Mouse (Mus musculus): Measurements from ENCODE around the gene Kcnmb3. TPM values are rescaled to one million over a fixed set of nuclear protein-coding genes. Genes with fewer than 3 reads are reported as not detected.

Gene Kcnmb3
- polyA plus RNA-seq (2012; rRNA removed): 0.08 TPM in 1 of 2 replicates, not detected in the other

GRCm38 (mm10) chr3:32492097-32493090 is at the start of gene Kcnmb3:
TSS of gene Kcnmb3 (minus strand) at chr3:32492231.
- no peak for DNase-seq (ENCODE audit: low read depth)

GRCm38 (mm10) chr3:32538091-32538490 is 46.1 kb upstream of the Kcnmb3 start:
- DNase-seq (ENCODE audit: low read depth): no peak

- DNase-seq (ENCODE audit: low read depth): no peak
Observed at GRCm38 (mm10) chr3:32537556-32537955, 45.5 kb upstream of the Kcnmb3 start.

- no peak for DNase-seq (ENCODE audit: low read depth)
Observed at GRCm38 (mm10) chr3:32535692-32536091, 43.7 kb upstream of the Kcnmb3 start.

GRCm38 (mm10) chr3:32530041-32530440 is 38.0 kb upstream of the Kcnmb3 start:
- no peak for DNase-seq (ENCODE audit: low read depth)

- no peak for DNase-seq (ENCODE audit: low read depth)
Observed at GRCm38 (mm10) chr3:32529303-32529898, 37.4 kb upstream of the Kcnmb3 start, which contains the start of gene Mfn1. TSS of gene Mfn1 (plus strand) at chr3:32529465.

- DNase-seq (ENCODE audit: low read depth): no peak
Observed at GRCm38 (mm10) chr3:32527181-32527580, 35.1 kb upstream of the Kcnmb3 start.

- DNase-seq (ENCODE audit: low read depth): no peak
Observed at GRCm38 (mm10) chr3:32513528-32513927, 21.5 kb upstream of the Kcnmb3 start.

GRCm38 (mm10) chr3:32512686-32513284 is 20.8 kb upstream of the Kcnmb3 start:
- DNase-seq (ENCODE audit: low read depth): no peak

GRCm38 (mm10) chr3:32511191-32511550 is 19.1 kb upstream of the Kcnmb3 start:
- DNase-seq (ENCODE audit: low read depth): no peak

GRCm38 (mm10) chr3:32510375-32511190 is 18.6 kb upstream of the Kcnmb3 start:
- DNase-seq (ENCODE audit: low read depth): no peak

GRCm38 (mm10) chr3:32509496-32510374 is 17.7 kb upstream of the Kcnmb3 start, which contains the start of gene Zfp639:
TSS of gene Zfp639 (plus strand) at chr3:32510259.
- no peak for DNase-seq (ENCODE audit: low read depth)

GRCm38 (mm10) chr3:32508666-32509324 is 16.8 kb upstream of the Kcnmb3 start:
- no peak for DNase-seq (ENCODE audit: low read depth)

- DNase-seq (ENCODE audit: low read depth): no peak
Observed at GRCm38 (mm10) chr3:32506366-32507225, 14.6 kb upstream of the Kcnmb3 start.

- no peak for DNase-seq (ENCODE audit: low read depth)
Observed at GRCm38 (mm10) chr3:32505841-32506240, 13.8 kb upstream of the Kcnmb3 start.

GRCm38 (mm10) chr3:32500346-32500745 is 8.3 kb upstream of the Kcnmb3 start:
- DNase-seq (ENCODE audit: low read depth): no peak

GRCm38 (mm10) chr3:32496711-32497070 is 4.7 kb upstream of the Kcnmb3 start:
- DNase-seq (ENCODE audit: low read depth): no peak

- DNase-seq (ENCODE audit: low read depth): no peak
Observed at GRCm38 (mm10) chr3:32495856-32496710, 4.1 kb upstream of the Kcnmb3 start.
